Mouse (Mus musculus): Measurements from ENCODE around the gene Gria4.
"Not testable (repeated sequence)": the region's sequence is repeated elsewhere in the genome, so short reads cannot be mapped to it uniquely, and the experiment has no call there.

GRCm38 (mm10) chr9:4810941-4811340, 14.9 kb upstream of the Gria4 start:
- TF ChIP-seq CTCF (IDR thresholded peaks at IDR 0.05; ENCODE audit: extremely low read depth, insufficient read length, insufficient replicate concordance, low read depth, low read length); POLR2A (IDR thresholded peaks at IDR 0.05; ENCODE audit: low read depth, low read length): not testable (repeated sequence)

Data from small intestine, adult 2 months (tissue).